In the genomic region with DNA sequence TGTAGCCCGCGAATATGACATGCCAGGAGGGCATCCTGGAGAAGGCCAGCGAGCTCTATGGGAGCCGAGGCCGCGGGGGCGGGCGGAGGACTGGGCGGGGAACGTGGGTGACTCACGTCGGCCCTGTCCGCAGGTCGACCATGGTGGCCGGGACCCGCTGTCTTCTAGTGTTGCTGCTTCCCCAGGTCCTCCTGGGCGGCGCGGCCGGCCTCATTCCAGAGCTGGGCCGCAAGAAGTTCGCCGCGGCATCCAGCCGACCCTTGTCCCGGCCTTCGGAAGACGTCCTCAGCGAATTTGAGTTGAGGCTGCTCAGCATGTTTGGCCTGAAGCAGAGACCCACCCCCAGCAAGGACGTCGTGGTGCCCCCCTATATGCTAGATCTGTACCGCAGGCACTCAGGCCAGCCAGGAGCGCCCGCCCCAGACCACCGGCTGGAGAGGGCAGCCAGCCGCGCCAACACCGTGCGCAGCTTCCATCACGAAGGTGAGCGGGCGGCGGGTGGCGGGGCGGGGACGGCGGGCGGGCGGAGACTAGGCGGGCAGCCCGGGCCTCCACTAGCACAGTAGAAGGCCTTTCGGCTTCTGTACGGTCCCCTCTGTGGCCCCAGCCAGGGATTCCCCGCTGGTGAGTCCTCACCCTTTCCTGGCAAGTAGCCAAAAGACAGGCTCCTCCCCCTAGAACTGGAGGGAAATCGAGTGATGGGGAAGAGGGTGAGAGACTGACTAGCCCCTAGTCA, we compare ENCODE assay signal across 8 mouse cellular contexts. TPM values are rescaled to one million over a fixed set of nuclear protein-coding genes. Genes with fewer than 3 reads are reported as not detected.
DNase-seq lines count a peak whose midpoint lies in the region; ATAC-seq lines count a peak whose summit lies in the region.

No protein-coding gene starts in this region.

- peak; percentile 35 to 38 for DNase-seq in cerebellum, postnatal 10 days
- no peak for DNase-seq in cerebellum, adult 18-20 months
- peak; percentile 69 for DNase-seq in embryo, embryonic 11 days
- DNase-seq in heart, adult 8-10 months (ENCODE audit: low spot score): peak; percentile 14
- DNase-seq in lung, postnatal 10 days: peak; percentile 68
- DNase-seq in skeletal muscle tissue, adult 2 months (ENCODE audit: low read depth, low spot score): peak; percentile 34
- DNase-seq in thymus, adult 18-20 months: no peak

- peak overlapping the region; percentile 97 for H3K4me2 ChIP-seq in kidney, embryonic 15.5 days

- peak overlapping the region; percentile 63 for H3K4me3 ChIP-seq in kidney, embryonic 15.5 days (replicated peaks)

- H3K9me3 ChIP-seq in kidney, embryonic 15.5 days (replicated peaks): no peaks in the 10 kb centered on the region

- no peaks in the 10 kb centered on the region for H3K36me3 ChIP-seq in kidney, embryonic 15.5 days

- H3K4me1 ChIP-seq in kidney, embryonic 15.5 days: peaks cover 34% of the 10 kb centered on the region

- no peak overlapping the region for H3K27ac ChIP-seq in kidney, embryonic 15.5 days

- H3K27me3 ChIP-seq in kidney, embryonic 15.5 days: peaks cover 61% of the 10 kb centered on the region

- H3K9ac ChIP-seq in kidney, embryonic 15.5 days: peak overlapping the region; percentile 37

- WGBS in kidney, embryonic 15.5 days: under 1% methylated on average over 55 of the region's 55 CpGs

- ATAC-seq in kidney, embryonic 15.5 days (replicated peaks; ENCODE audit: low FRiP score): peak; percentile 73

RNA-seq across cellular contexts. Expression of gene Bmp2, which starts 2.5 kb away (rescaled TPM):
- total RNA-seq in heart, adult 8-10 months (2022): 1 to 10 TPM; 1.0 to 1.3 (median 1.2) TPM
- 10.7 and 13.5 TPM in 2 replicates for polyA plus RNA-seq in kidney, embryonic 15.5 days (2015; fragmentation: Nextera tagmentation; extraction: Ambion mirVana)

Comparison
In these comparisons a context has a peak if more than half of its experiments do, and no peak if none do; other contexts are left out.
1. DNase-seq: peak in cerebellum, postnatal 10 days (2 of 2), embryo, embryonic 11 days (single experiment), heart, adult 8-10 months (single experiment), lung, postnatal 10 days (single experiment) and skeletal muscle tissue, adult 2 months (single experiment); none in cerebellum, adult 18-20 months (0 of 2) and thymus, adult 18-20 months (0 of 2).